Mouse (Mus musculus) spleen, adult 2 months (tissue): ENCODE results near the gene Epha1.

Source experiments
- CTCF ChIP-seq: fragments of 200-500 bp; IDR thresholded peaks from 2 replicates; pipeline ENCODE4 v1.5.1; 2011; ENCODE audit warnings: mild to moderate bottlenecking, inconsistent platforms; ENCODE audit not compliant: insufficient read depth, insufficient read length, insufficient replicate concordance; ENCODE audit errors: extremely low read depth
- POLR2A ChIP-seq: fragments of 200-500 bp; IDR thresholded peaks from 2 replicates; pipeline ENCODE4 v1.6.1; 2011; ENCODE audit warnings: low read depth, low read length, inconsistent platforms

DNA sequence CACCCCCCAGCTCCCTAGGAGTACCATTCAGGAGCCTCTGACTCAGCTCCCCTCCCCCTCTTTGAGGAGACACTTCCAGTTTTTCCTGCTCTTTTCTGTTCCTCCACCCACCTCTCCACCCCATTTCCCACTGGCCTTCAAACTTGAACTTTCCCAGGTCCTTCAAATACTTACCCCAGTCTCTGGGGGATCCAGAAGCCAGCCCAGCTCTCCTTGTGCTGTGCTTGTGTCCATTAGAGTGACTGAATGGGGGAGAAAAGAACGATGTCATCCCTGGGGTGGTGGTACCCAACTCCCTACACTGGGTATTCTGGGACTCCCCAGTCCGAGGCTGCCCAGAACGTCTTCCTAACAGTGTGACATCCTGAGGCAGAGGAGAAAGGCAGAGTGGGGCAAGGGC lies 1.1 kb downstream of the Epha1 start:
- no peak for TF ChIP-seq CTCF
- TF ChIP-seq POLR2A = no peak
